Mouse (Mus musculus): Measurements from ENCODE around the gene Agtrap.

DNA sequence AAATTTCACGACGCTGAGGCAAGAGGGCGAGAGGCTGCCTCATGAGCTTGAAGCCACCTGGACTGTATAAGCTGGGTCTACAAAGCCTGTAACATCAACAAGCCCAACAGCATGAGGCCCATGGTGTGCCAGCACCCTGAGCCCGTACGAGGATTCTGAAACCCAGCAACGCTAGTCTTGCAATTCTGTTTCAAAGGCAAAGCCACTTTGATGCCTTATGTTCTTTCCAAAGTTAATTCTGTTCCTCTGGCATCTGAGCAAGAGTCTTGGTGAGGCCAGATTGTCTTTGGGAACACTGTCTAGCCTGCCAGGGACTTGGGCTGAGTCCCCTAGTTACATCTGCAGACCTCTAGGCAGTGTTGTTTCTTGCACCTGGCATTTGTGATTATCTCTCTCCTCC lies 28.8 kb downstream of the Agtrap start:
- TF ChIP-seq CTCF (IDR thresholded peaks at IDR 0.05; ENCODE audit: control insufficient read depth, insufficient read depth, low read length) (no peak), POLR2A (IDR thresholded peaks at IDR 0.05; ENCODE audit: borderline replicate concordance, control insufficient read depth, low read depth, low read length) (no peak)
